Mouse (Mus musculus) embryonic facial prominence, embryonic 13.5 days (tissue): ENCODE data around the gene Pbx2. TPM values are rescaled to one million over a fixed set of nuclear protein-coding genes. Genes with fewer than 3 reads are reported as not detected.
"Not testable (repeated sequence)": the region's sequence is repeated elsewhere in the genome, so short reads cannot be mapped to it uniquely, and the experiment has no call there.

Experiments used
- ATAC-seq: fragments of 200-750 bp; cut with Nextera tagmentation; 2 replicates; pipeline ENCODE4 v1.8.0; 2017; ENCODE audit warnings: low read depth; ENCODE audit not compliant: insufficient number of reproducible peaks, insufficient read depth, low FRiP score, low TSS enrichment
- H3K27ac ChIP-seq: fragments of 300-500 bp; sonication (generic); 2 replicates; pipeline ENCODE4 v1.5.1; 2015; ENCODE audit warnings: moderate library complexity, mild to moderate bottlenecking, inconsistent platforms
- H3K27me3 ChIP-seq: fragments of 300-500 bp; sonication (generic); 2 replicates; pipeline ENCODE4 v1.6.1; 2015; ENCODE audit warnings: mild to moderate bottlenecking, inconsistent platforms
- H3K36me3 ChIP-seq: fragments of 300-500 bp; sonication (generic); 2 replicates; pipeline ENCODE4 v1.6.1; 2015; ENCODE audit warnings: mild to moderate bottlenecking, inconsistent platforms
- H3K4me1 ChIP-seq: fragments of 300-500 bp; sonication (generic); 2 replicates; pipeline ENCODE4 v1.6.1; 2015; ENCODE audit warnings: inconsistent platforms
- H3K4me2 ChIP-seq: fragments of 300-500 bp; sonication (generic); 2 replicates; pipeline ENCODE4 v1.6.1; 2015; ENCODE audit warnings: moderate library complexity, mild to moderate bottlenecking, inconsistent platforms
- H3K4me3 ChIP-seq: fragments of 300-500 bp; sonication (generic); 2 replicates; pipeline ENCODE4 v1.5.1; 2015; ENCODE audit warnings: mild to moderate bottlenecking, inconsistent platforms
- H3K9ac ChIP-seq: fragments of 300-500 bp; sonication (generic); 2 replicates; pipeline ENCODE4 v1.6.1; 2015; ENCODE audit warnings: mild to moderate bottlenecking, inconsistent platforms
- H3K9me3 ChIP-seq: fragments of 300-500 bp; sonication (generic); 2 replicates; pipeline ENCODE4 v1.6.1; 2016; ENCODE audit warnings: inconsistent platforms
- WGBS: fragments of 180-500 bp; shearing (Covaris S2); methylation state at CpG from one replicate; pipeline ENCODE4 v1.1.7; 2015; ENCODE audit warnings: mixed read lengths; 5-methylcytosine and 5-hydroxymethylcytosine counted together
- polyA plus RNA-seq: library from polyadenylated mRNA; unstranded; fragments of >200 nt; fragmentation: Nextera tagmentation; extraction: Ambion mirVana; gene quantifications from 2 replicates; pipeline ENCODE4 v1.2.1, GENCODE M21; 2015

Gene Pbx2
- polyA plus RNA-seq: 14.8 and 19.2 TPM in 2 replicates

GRCm38 (mm10) chr17:34591029-34591993 is at the start of gene Pbx2:
Pbx2 (plus strand) TSS chr17:34591266.
- Histone ChIP-seq H3K36me3 (peaks cover 23% of the 10 kb centered on the region), H3K9me3 (no peaks in the 10 kb centered on the region), H3K4me3 (peak within 1 kb of the TSS; percentile 86), H3K4me1 (peaks cover 70% of the 10 kb centered on the region), H3K4me2 (peak within 1 kb of the TSS; percentile 96), H3K27ac (peak within 1 kb of the TSS; percentile 99), H3K27me3 (no peaks in the 10 kb centered on the region), H3K9ac (peak within 1 kb of the TSS; percentile 97)
- 0 out of 2 replicates have a peak, but pooled peaks have one; percentile 8 for ATAC-seq
- 4% methylated on average over 21 of the region's 21 CpGs for WGBS

GRCm38 (mm10) chr17:34543567-34543966 is 47.5 kb upstream of the Pbx2 start:
- H3K4me2 ChIP-seq, H3K4me1 ChIP-seq, H3K9ac ChIP-seq, H3K4me3 ChIP-seq, ATAC-seq, H3K27ac ChIP-seq, H3K36me3 ChIP-seq, H3K27me3 ChIP-seq, H3K9me3 ChIP-seq: not testable (repeated sequence)
- WGBS: 89% methylated on average over 13 of the region's 13 CpGs

GRCm38 (mm10) chr17:34546797-34547196 is 44.3 kb upstream of the Pbx2 start:
- Histone ChIP-seq H3K27me3 (no peaks in the 10 kb centered on the region), H3K4me1 (no peaks in the 10 kb centered on the region), H3K4me3 (no peak overlapping the region), H3K9ac (no peak overlapping the region), H3K4me2 (no peak overlapping the region), H3K36me3 (no peaks in the 10 kb centered on the region), H3K9me3 (no peaks in the 10 kb centered on the region), H3K27ac (no peak overlapping the region)
- 90% methylated on average over 1 of the region's 1 CpGs for WGBS
- no peak for ATAC-seq

GRCm38 (mm10) chr17:34547601-34548000 is 43.5 kb upstream of the Pbx2 start:
- 90% methylated on average over 4 of the region's 4 CpGs for WGBS
- Histone ChIP-seq H3K4me2 (no peak overlapping the region), H3K9me3 (no peaks in the 10 kb centered on the region), H3K9ac (no peak overlapping the region), H3K36me3 (no peaks in the 10 kb centered on the region), H3K27me3 (no peaks in the 10 kb centered on the region), H3K27ac (no peak overlapping the region), H3K4me1 (no peaks in the 10 kb centered on the region), H3K4me3 (no peak overlapping the region)
- ATAC-seq: no peak

- no peak overlapping the region for H3K27ac ChIP-seq
- no peak overlapping the region for H3K9ac ChIP-seq
- no peaks in the 10 kb centered on the region for H3K36me3 ChIP-seq
- no peaks in the 10 kb centered on the region for H3K27me3 ChIP-seq
- H3K4me1 ChIP-seq: no peaks in the 10 kb centered on the region
- no peak overlapping the region for H3K4me3 ChIP-seq
- no peaks in the 10 kb centered on the region for H3K9me3 ChIP-seq
- no peak overlapping the region for H3K4me2 ChIP-seq
- WGBS: 78% methylated on average over 3 of the region's 3 CpGs
- ATAC-seq: no peak
These were observed 41.9 kb upstream of the Pbx2 start for GRCm38 (mm10) chr17:34549156-34549555.

GRCm38 (mm10) chr17:34549843-34550242 is 41.2 kb upstream of the Pbx2 start:
- H3K9me3 ChIP-seq: no peaks in the 10 kb centered on the region
- no peak for ATAC-seq
- WGBS: 73% methylated on average over 2 of the region's 2 CpGs
- H3K4me3 ChIP-seq: no peak overlapping the region
- no peaks in the 10 kb centered on the region for H3K36me3 ChIP-seq
- H3K9ac ChIP-seq: no peak overlapping the region
- H3K27ac ChIP-seq: no peak overlapping the region
- no peaks in the 10 kb centered on the region for H3K4me1 ChIP-seq
- H3K4me2 ChIP-seq: no peak overlapping the region
- H3K27me3 ChIP-seq: no peaks in the 10 kb centered on the region

- 0 out of 2 replicates have a peak, but pooled peaks have one; percentile 56 for ATAC-seq
- no peak overlapping the region for H3K9ac ChIP-seq
- no peaks in the 10 kb centered on the region for H3K36me3 ChIP-seq
- H3K27me3 ChIP-seq: no peaks in the 10 kb centered on the region
- H3K4me3 ChIP-seq: no peak overlapping the region
- WGBS: 21% methylated on average over 5 of the region's 5 CpGs
- no peak overlapping the region for H3K4me2 ChIP-seq
- H3K27ac ChIP-seq: no peak overlapping the region
- no peaks in the 10 kb centered on the region for H3K4me1 ChIP-seq
- H3K9me3 ChIP-seq: no peaks in the 10 kb centered on the region
These were observed 35.6 kb upstream of the Pbx2 start for GRCm38 (mm10) chr17:34555483-34555882.

- Histone ChIP-seq H3K9ac (no peak overlapping the region), H3K36me3 (no peaks in the 10 kb centered on the region), H3K27ac (no peak overlapping the region), H3K4me2 (no peak overlapping the region), H3K9me3 (no peaks in the 10 kb centered on the region), H3K4me1 (no peaks in the 10 kb centered on the region), H3K27me3 (no peaks in the 10 kb centered on the region), H3K4me3 (no peak overlapping the region)
- no peak for ATAC-seq
- WGBS: 79% methylated on average over 8 of the region's 8 CpGs
These were observed 34.7 kb upstream of the Pbx2 start for GRCm38 (mm10) chr17:34556406-34556805.

GRCm38 (mm10) chr17:34557411-34557810 is 33.7 kb upstream of the Pbx2 start:
- Histone ChIP-seq H3K4me3 (no peak overlapping the region), H3K9me3 (no peaks in the 10 kb centered on the region)
- 73% methylated on average over 11 of the region's 11 CpGs for WGBS

GRCm38 (mm10) chr17:34559116-34559515 is 31.9 kb upstream of the Pbx2 start:
- Histone ChIP-seq H3K4me3 (no peak overlapping the region), H3K27me3 (no peaks in the 10 kb centered on the region), H3K4me1 (peaks cover 3% of the 10 kb centered on the region; the same call in 1 of the 2 replicates), H3K9ac (no peak overlapping the region), H3K4me2 (no peak overlapping the region), H3K9me3 (no peaks in the 10 kb centered on the region), H3K36me3 (no peaks in the 10 kb centered on the region), H3K27ac (no peak overlapping the region)
- no peak for ATAC-seq
- 83% methylated on average over 7 of the region's 7 CpGs for WGBS

More at GRCm38 (mm10) chr17:34557411-34557810, 33.7 kb upstream of the Pbx2 start:
- H3K36me3 ChIP-seq: no peaks in the 10 kb centered on the region
- H3K27ac ChIP-seq: no peak overlapping the region
- H3K9ac ChIP-seq: no peak overlapping the region
- no peaks in the 10 kb centered on the region for H3K27me3 ChIP-seq
- H3K4me1 ChIP-seq: no peaks in the 10 kb centered on the region
- no peak overlapping the region for H3K4me2 ChIP-seq
- ATAC-seq: no peak

- no peak overlapping the region for H3K4me3 ChIP-seq
- no peak overlapping the region for H3K9ac ChIP-seq
- no peak overlapping the region for H3K27ac ChIP-seq
- peaks cover 7% of the 10 kb centered on the region; the same call in 1 of the 2 replicates for H3K4me1 ChIP-seq
- 31% methylated on average over 15 of the region's 15 CpGs for WGBS
- H3K4me2 ChIP-seq: no peak overlapping the region
- no peaks in the 10 kb centered on the region for H3K36me3 ChIP-seq
- no peaks in the 10 kb centered on the region for H3K9me3 ChIP-seq
- H3K27me3 ChIP-seq: no peaks in the 10 kb centered on the region
- ATAC-seq: no peak
These were observed 31.2 kb upstream of the Pbx2 start for GRCm38 (mm10) chr17:34559895-34560294.

- no peaks in the 10 kb centered on the region for H3K36me3 ChIP-seq
- WGBS: 86% methylated on average over 6 of the region's 6 CpGs
- no peak overlapping the region for H3K4me3 ChIP-seq
- no peak for ATAC-seq
- H3K9ac ChIP-seq: no peak overlapping the region
- H3K4me1 ChIP-seq: peaks cover 7% of the 10 kb centered on the region; the same call in 1 of the 2 replicates
- H3K27ac ChIP-seq: no peak overlapping the region
- H3K27me3 ChIP-seq: no peaks in the 10 kb centered on the region
- no peaks in the 10 kb centered on the region for H3K9me3 ChIP-seq
- no peak overlapping the region for H3K4me2 ChIP-seq
These were observed 30.6 kb upstream of the Pbx2 start for GRCm38 (mm10) chr17:34560438-34560837.
